Mouse (Mus musculus): ENCODE measurements at regions not wholly inside any gene's neighbourhood (a gene's known extent, or its start where the extent isn't known, plus 50 kb on each side); places are given as distances from the start of the nearest gene placed in this dataset.

DNA sequence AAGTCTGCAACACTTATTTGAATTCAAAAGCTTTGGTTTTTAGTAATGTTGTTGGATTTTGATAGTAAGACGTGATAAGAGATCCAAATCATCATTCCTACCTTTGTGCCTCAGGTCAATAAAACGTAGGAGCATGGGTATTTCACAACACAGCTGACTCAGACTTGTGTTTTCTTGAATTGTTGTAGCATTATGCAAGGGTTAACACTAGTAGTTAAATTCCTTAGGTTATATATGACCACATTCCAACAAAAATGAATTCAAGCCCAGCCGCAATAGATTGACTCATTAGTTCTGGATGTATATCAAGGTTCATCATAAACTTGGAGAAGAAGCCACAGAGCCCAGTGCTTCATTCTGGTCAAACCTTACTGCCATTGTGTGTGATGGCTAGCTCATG lies 56.1 kb upstream of the Dcbld2 start:
- no peak overlapping the region for H3K4me3 ChIP-seq (ENCODE audit: low read length)
- no peak for ATAC-seq (ENCODE audit: low read depth)
- H3K27ac ChIP-seq (ENCODE audit: low read length), result no peak overlapping the region
- H3K9ac ChIP-seq (ENCODE audit: low read length), result no peak overlapping the region
- H3K4me2 ChIP-seq (ENCODE audit: low read depth, low read length), result no peak overlapping the region
- H3K4me1 ChIP-seq (replicated peaks; ENCODE audit: control insufficient read depth, insufficient read depth, low read length), result peaks cover 4% of the 10 kb centered on the region; the same call in 1 of the 2 replicates
- no peaks in the 10 kb centered on the region for H3K27me3 ChIP-seq (ENCODE audit: control insufficient read depth, insufficient read depth, low read depth, low read length)
- 76% methylated on average over 3 of the region's 3 CpGs for WGBS
- H3K9me3 ChIP-seq (ENCODE audit: control insufficient read depth, low read length), result no peaks in the 10 kb centered on the region
- no peaks in the 10 kb centered on the region for H3K36me3 ChIP-seq (ENCODE audit: control insufficient read depth, insufficient read depth, low read length)

DNA sequence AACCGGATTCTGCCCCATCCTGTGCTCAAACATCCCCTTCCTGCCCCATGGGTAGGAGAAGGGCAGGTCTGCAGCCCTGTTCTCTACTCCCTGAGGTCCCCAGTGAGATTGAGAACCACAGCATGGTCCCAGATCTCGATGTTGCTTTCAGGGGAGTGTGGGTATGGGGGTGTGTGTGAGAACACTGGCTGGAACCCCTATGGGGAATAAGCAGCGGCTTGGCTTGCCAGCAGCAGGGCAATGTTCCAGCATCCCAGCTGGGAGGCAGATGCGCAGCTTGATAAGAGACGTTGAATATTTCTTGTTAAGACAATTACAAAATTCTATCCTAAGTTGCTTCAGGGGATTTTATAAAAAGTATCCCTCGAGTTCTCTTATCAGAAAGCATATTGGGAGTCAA lies 53.7 kb upstream of the Dcbld2 start:
- no peak for ATAC-seq (ENCODE audit: low read depth)
- Histone ChIP-seq H3K9me3 (ENCODE audit: control insufficient read depth, low read length) (no peaks in the 10 kb centered on the region), H3K36me3 (ENCODE audit: control insufficient read depth, insufficient read depth, low read length) (no peaks in the 10 kb centered on the region), H3K4me2 (ENCODE audit: low read depth, low read length) (no peak overlapping the region), H3K4me1 (replicated peaks; ENCODE audit: control insufficient read depth, insufficient read depth, low read length) (peaks cover 4% of the 10 kb centered on the region; the same call in 1 of the 2 replicates), H3K9ac (ENCODE audit: low read length) (no peak overlapping the region), H3K27ac (ENCODE audit: low read length) (no peak overlapping the region), H3K4me3 (ENCODE audit: low read length) (no peak overlapping the region), H3K27me3 (ENCODE audit: control insufficient read depth, insufficient read depth, low read depth, low read length) (no peaks in the 10 kb centered on the region)
- 44% methylated on average over 6 of the region's 6 CpGs for WGBS

Data from lung, embryonic 16.5 days (tissue).